Comparison of ENCODE assay signal across 9 mouse cellular contexts in genomic region chr2:166059684-166060423, GRCm38 (mm10).
DNase-seq lines count a peak whose midpoint lies in the region; ATAC-seq and TF ChIP-seq lines count a peak whose summit lies in the region.
"Had no signal": no experiment of that assay in that cellular context is flagged by ENCODE, and none has a peak within 500 bp of the region (broad histone marks: within the 10 kb centered on the region; RNA-seq: fewer than 3 reads in every experiment).

No protein-coding gene starts in this region.

- H3K4me3 ChIP-seq in kidney, postnatal 0 days (replicated peaks; ENCODE audit: low read depth, low read length) = no peak overlapping the region
- no peak overlapping the region for H3K4me3 ChIP-seq in kidney, embryonic 15.5 days (replicated peaks)
- H3K4me3 ChIP-seq: limb, embryonic 13.5 days had no signal

- DNase-seq in adrenal gland, adult 2 months = peak; percentile 45
- no peak for DNase-seq in adrenal gland, adult 8-10 months
- DNase-seq in kidney, postnatal 0 days (ENCODE audit: low spot score) = peak; percentile 68
- peak; percentile 71 for DNase-seq in adrenal gland, postnatal 10 days
- peak; percentile 81 for DNase-seq in layer of hippocampus, adult 9-11 months
- peak; percentile 45 to 55 for DNase-seq in natural killer cell, adult 2 months (ENCODE audit: low spot score in 2 of 2)
- DNase-seq in urinary bladder, adult 18-20 months (ENCODE audit: low spot score in 2 of 2) = no peak

- no peak; the same call in 1 of the 2 replicates for ATAC-seq in kidney, postnatal 0 days (replicated peaks; ENCODE audit: low FRiP score, low read depth)
- no peak for ATAC-seq in kidney, embryonic 15.5 days (replicated peaks; ENCODE audit: low FRiP score)

- no peak overlapping the region for H3K27ac ChIP-seq in kidney, postnatal 0 days
- no peak overlapping the region for H3K27ac ChIP-seq in kidney, embryonic 15.5 days
- H3K27ac ChIP-seq: limb, embryonic 13.5 days had no signal

- no peaks in the 10 kb centered on the region for H3K27me3 ChIP-seq in kidney, postnatal 0 days (ENCODE audit: insufficient read depth, low read length)
- no peaks in the 10 kb centered on the region for H3K27me3 ChIP-seq in kidney, embryonic 15.5 days
- H3K27me3 ChIP-seq: limb, embryonic 13.5 days had no signal

- no peak overlapping the region for H3K9ac ChIP-seq in kidney, postnatal 0 days (ENCODE audit: low read depth, low read length)
- no peak overlapping the region for H3K9ac ChIP-seq in kidney, embryonic 15.5 days
- H3K9ac ChIP-seq: limb, embryonic 13.5 days had no signal

- peaks cover 61% of the 10 kb centered on the region for H3K36me3 ChIP-seq in kidney, postnatal 0 days (ENCODE audit: insufficient read depth, low read length)
- H3K36me3 ChIP-seq in kidney, embryonic 15.5 days = peaks cover 91% of the 10 kb centered on the region

- no peaks in the 10 kb centered on the region for H3K9me3 ChIP-seq in kidney, postnatal 0 days (replicated peaks; ENCODE audit: low read length)
- no peaks in the 10 kb centered on the region for H3K9me3 ChIP-seq in kidney, embryonic 15.5 days (replicated peaks)
- H3K9me3 ChIP-seq: limb, embryonic 13.5 days had no signal

- TF ChIP-seq CTCF in kidney, postnatal 0 days (IDR thresholded peaks at IDR 0.05; ENCODE audit: low read depth) = peak; percentile 68

- WGBS in kidney, postnatal 0 days = 76% methylated on average over 7 of the region's 7 CpGs
- WGBS in kidney, embryonic 15.5 days = 78% methylated on average over 7 of the region's 7 CpGs

- H3K4me2 ChIP-seq in kidney, postnatal 0 days (ENCODE audit: low read length) = no peak overlapping the region
- H3K4me2 ChIP-seq in kidney, embryonic 15.5 days = no peak overlapping the region
- H3K4me2 ChIP-seq: limb, embryonic 13.5 days had no signal

- no peaks in the 10 kb centered on the region for H3K4me1 ChIP-seq in kidney, postnatal 0 days (replicated peaks; ENCODE audit: insufficient read depth, low read length)
- no peaks in the 10 kb centered on the region; the same call in 1 of the 2 replicates for H3K4me1 ChIP-seq in kidney, embryonic 15.5 days
- H3K4me1 ChIP-seq: limb, embryonic 13.5 days had no signal

Comparison
In these comparisons a context has a peak if more than half of its experiments do, and no peak if none do; other contexts are left out.
1. DNase-seq: peak in adrenal gland, adult 2 months (single experiment), kidney, postnatal 0 days (single experiment), adrenal gland, postnatal 10 days (single experiment), layer of hippocampus, adult 9-11 months (single experiment) and natural killer cell, adult 2 months (2 of 2); none in adrenal gland, adult 8-10 months (single experiment) and urinary bladder, adult 18-20 months (0 of 2).